Mouse (Mus musculus) MEL (cell line): ENCODE data around the gene Vipr1.

ENCODE experiments used
- CTCF ChIP-seq, 3 experiments: IDR thresholded peaks in 2 of 3; conservative IDR thresholded peaks in 1 of 3; 2 replicates each; pipeline ENCODE4 v1.5.1; 2011 to 2012; ENCODE audit warnings: low read length in 3 of 3, low read depth in 2 of 3, mild to moderate bottlenecking in 2 of 3, improper control_type of control experiment in 1 of 3, inconsistent platforms in 1 of 3, mixed read lengths in 1 of 3, moderate library complexity in 1 of 3; ENCODE audit not compliant: control insufficient read depth in 1 of 3, insufficient read depth in 1 of 3, poor library complexity in 1 of 3, severe bottlenecking in 1 of 3
- EP300 ChIP-seq, 2 experiments: IDR thresholded peaks; 2 replicates each; pipeline ENCODE4 v1.6.1; 2011; ENCODE audit warnings: improper control_type of control experiment in 2 of 2, low read length in 2 of 2, low read depth in 1 of 2, mild to moderate bottlenecking in 1 of 2
- MAX ChIP-seq: IDR thresholded peaks from 2 replicates; pipeline ENCODE4 v1.6.1; 2011; ENCODE audit warnings: low read length, improper control_type of control experiment
- NELFE ChIP-seq: IDR thresholded peaks from 2 replicates; pipeline ENCODE4 v1.6.1; 2011; ENCODE audit warnings: low read depth, low read length, improper control_type of control experiment
- POLR2A ChIP-seq, 2 experiments: IDR thresholded peaks; 2 replicates each; pipeline ENCODE4 v1.6.1; 2011 to 2012; ENCODE audit warnings: low read length in 2 of 2, mild to moderate bottlenecking in 2 of 2, control low read depth in 1 of 2, improper control_type of control experiment in 1 of 2, low read depth in 1 of 2, moderate library complexity in 1 of 2; ENCODE audit not compliant: control insufficient read depth in 1 of 2, insufficient read depth in 1 of 2, poor library complexity in 1 of 2
- POLR2AphosphoS5 ChIP-seq: IDR thresholded peaks from 2 replicates; pipeline ENCODE4 v1.6.1; 2012; ENCODE audit warnings: low read depth, borderline replicate concordance, mild to moderate bottlenecking, inconsistent platforms, low read length, moderate library complexity, mixed read lengths
- SIN3A ChIP-seq: IDR thresholded peaks from 2 replicates; pipeline ENCODE4 v1.6.1; 2012; ENCODE audit warnings: low read length, improper control_type of control experiment, inconsistent platforms
- SMC3 ChIP-seq: IDR thresholded peaks from 2 replicates; pipeline ENCODE4 v1.6.1; 2011; ENCODE audit warnings: low read depth, low read length, improper control_type of control experiment
- TAL1 ChIP-seq: IDR thresholded peaks from 2 replicates; pipeline ENCODE4 v1.6.1; 2012; ENCODE audit warnings: mild to moderate bottlenecking, inconsistent platforms, low read length, moderate library complexity, mixed read lengths
- UBTF ChIP-seq: IDR thresholded peaks from 2 replicates; pipeline ENCODE4 v1.6.1; 2012; ENCODE audit warnings: low read depth, mild to moderate bottlenecking, inconsistent platforms, low read length, improper control_type of control experiment, moderate library complexity, borderline replicate concordance; ENCODE audit not compliant: insufficient read depth
- USF1 ChIP-seq: IDR thresholded peaks from 2 replicates; pipeline ENCODE4 v1.6.1; 2014; ENCODE audit warnings: low read depth, mild to moderate bottlenecking, inconsistent platforms, low read length, improper control_type of control experiment, moderate library complexity

DNA sequence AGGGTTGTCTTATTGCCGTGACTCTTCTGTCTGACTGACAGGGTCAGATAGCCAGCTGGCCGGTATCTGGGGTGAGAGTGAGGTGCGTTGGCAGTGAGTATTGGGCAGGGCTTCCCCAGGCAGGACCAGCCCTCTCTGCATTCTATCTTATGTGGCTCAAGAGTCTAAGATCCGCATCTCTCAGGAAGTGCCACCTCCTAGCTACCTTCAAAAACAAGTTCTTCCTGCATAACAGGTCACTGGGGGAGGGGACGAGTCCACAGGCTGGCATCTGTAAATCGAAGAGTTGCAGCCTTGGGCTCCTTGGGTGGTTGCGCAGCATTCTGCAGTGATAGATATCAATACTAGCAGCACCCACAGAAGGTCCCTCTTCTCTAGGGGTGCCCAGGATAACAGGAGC, 4.5 kb downstream of the Vipr1 start:
- TF ChIP-seq POLR2A (IDR thresholded peaks at IDR 0.05; ENCODE audit: control insufficient read depth in 1 of 2, insufficient read depth in 1 of 2, low read depth in 1 of 2, low read length in 2 of 2, poor library complexity in 1 of 2) (no peak), SIN3A (no peak), CTCF (IDR thresholded peaks at IDR 0.05 in 2 of 3, conservative IDR thresholded peaks at IDR 0.05 in 1 of 3; ENCODE audit: control insufficient read depth in 1 of 3, insufficient read depth in 1 of 3, low read depth in 2 of 3, low read length in 3 of 3, poor library complexity in 1 of 3, severe bottlenecking in 1 of 3) (no peak), SMC3 (no peak), NELFE (no peak), UBTF (no peak), EP300 (IDR thresholded peaks at IDR 0.05; ENCODE audit: low read depth in 1 of 2, low read length in 2 of 2) (no peak), TAL1 (no peak), POLR2AphosphoS5 (no peak), USF1 (no peak), MAX (no peak)
